Mouse (Mus musculus): Measurements from ENCODE around the gene Syt2.

Gene Syt2

GRCm38 (mm10) chr1:134650816-134651215 lies 4.3 kb downstream of the Syt2 start:
- CTCF ChIA-PET, result no interaction called here

GRCm38 (mm10) chr1:134651268-134651850 lies 4.9 kb downstream of the Syt2 start:
- CTCF ChIA-PET, result no interaction called here

- CTCF ChIA-PET, result no interaction called here
Measured at GRCm38 (mm10) chr1:134651851-134652398, 5.4 kb downstream of the Syt2 start.

DNA sequence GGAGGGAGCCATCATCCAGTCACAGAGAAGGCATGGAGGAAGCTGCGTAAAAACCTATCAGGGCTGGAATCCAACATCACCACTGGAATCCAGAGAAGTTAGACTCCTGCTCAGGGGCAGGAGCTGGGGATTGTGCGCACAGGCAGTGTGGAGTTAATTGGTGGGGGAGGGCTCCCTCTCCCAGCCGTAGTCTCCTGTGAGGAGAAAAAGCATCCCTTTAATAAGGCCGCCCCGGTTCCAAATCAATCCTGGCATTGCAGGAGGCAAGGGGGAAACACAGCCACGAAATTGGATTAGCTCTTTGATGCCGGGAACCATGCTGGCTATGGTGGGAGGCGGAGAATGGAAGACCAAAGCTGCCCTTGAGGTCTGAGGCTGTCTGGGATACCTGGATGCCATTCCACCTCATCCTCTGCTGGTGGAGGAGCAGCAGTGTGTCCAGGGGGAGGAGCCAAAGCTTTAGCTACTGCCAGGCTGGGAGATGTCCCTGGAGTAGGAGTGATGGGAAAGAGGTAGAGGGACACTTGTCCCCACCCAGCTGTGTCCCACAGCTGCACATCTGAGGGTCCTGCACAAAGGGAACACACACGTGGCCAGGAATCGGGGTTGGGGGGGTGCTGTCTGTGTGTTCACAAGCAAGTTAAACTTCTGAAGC lies 7.3 kb downstream of the Syt2 start:
- CTCF ChIA-PET, result interaction anchor here (0.7 kb wide), 1 partner anchor 153 kb away, joined by 3 read pairs; no protein-coding TSS in a partner anchor

- CTCF ChIA-PET, result no interaction called here
Measured at GRCm38 (mm10) chr1:134658841-134659240, 12.4 kb downstream of the Syt2 start.

- CTCF ChIA-PET, result no interaction called here
Measured at GRCm38 (mm10) chr1:134660163-134660562, 13.7 kb downstream of the Syt2 start.

GRCm38 (mm10) chr1:134671234-134672070 lies 25.0 kb downstream of the Syt2 start:
- CTCF ChIA-PET, result interaction anchor here (0.6 kb wide), 1 partner anchor 74 kb away, joined by 21 read pairs; no protein-coding TSS in a partner anchor

GRCm38 (mm10) chr1:134674312-134674711 lies 27.8 kb downstream of the Syt2 start:
- CTCF ChIA-PET, result interaction anchor here (0.8 kb wide), 1 partner anchor 9 kb away, joined by 3 read pairs; no protein-coding TSS in a partner anchor

- CTCF ChIA-PET, result interaction anchor here (0.5 to 0.6 kb wide), 2 partner anchors 30 to 83 kb away, joined by 3 to 15 read pairs; no protein-coding TSS in a partner anchor
Measured at GRCm38 (mm10) chr1:134679445-134679844, 33.0 kb downstream of the Syt2 start.

GRCm38 (mm10) chr1:134680617-134681016 lies 34.1 kb downstream of the Syt2 start:
- CTCF ChIA-PET, result interaction anchor here (0.5 kb wide), 1 partner anchor 1107 kb away, joined by 6 read pairs; no protein-coding TSS in a partner anchor

DNA sequence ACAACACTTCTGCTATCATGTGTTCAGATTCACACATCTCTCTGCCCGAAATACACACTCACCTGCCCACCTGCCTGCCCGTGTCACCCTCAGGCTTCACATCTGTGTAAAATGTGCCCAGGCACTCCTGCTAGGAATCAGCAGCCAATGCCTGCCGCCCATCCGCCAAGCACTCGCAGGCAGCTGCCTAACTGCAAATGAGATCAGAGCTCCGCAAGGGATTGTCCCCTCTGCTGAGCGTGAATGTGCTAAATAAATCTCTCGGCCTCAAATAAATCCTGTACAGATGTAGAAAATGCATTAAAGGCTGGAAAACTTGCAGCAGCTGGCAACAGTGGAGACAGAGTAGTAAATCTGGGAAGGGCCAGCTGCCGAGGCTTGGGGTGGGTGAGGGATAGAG lies 36.0 kb downstream of the Syt2 start:
- CTCF ChIA-PET, result no interaction called here

DNA sequence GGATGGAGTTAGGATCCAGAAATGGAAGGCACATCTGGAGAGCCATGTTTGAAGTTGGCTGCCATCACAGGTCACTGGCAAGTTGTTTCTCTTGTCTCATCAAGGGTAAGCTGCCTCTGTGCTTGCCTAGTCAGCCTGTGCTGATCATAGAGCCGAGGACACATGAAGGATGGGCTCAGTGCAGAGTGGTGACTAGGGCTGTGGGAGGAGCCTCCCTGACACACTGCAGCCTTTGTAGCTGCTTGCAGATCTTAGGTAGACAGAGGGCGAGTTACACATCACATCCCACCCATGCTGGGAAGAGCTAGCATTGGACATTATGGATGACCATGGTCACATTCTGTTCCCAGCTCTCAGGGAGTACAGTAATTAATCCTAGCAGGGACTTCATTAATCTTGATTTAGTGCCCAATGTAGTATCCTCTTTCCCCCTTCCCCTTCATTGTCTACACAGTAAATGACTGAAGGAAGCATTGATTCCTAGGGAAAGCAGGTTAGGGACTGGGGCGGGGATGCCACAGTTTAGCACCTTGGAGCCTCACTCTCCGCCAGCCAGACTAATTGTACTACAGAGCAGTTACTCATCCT lies 40.5 kb downstream of the Syt2 start:
- CTCF ChIA-PET, result no interaction called here

DNA sequence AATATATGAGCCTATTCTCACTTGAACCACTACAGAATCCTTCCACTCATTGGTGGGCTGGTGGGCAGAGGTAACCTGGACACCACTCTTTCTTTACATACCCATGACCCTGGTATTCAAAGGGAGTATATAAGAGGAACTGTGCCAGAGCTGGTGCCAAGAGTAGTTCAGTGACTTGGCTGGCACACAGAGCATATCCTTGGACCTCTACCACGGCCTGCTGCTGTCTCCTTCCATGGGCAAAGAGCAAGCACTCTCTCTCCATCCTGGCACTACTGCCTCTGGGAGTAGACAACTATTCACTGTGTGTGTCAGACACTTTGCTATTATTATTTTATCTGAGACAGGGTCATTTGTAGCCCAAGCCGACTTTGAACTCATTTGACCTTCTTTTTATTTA lies 49.8 kb downstream of the Syt2 start:
- CTCF ChIA-PET, result no interaction called here

DNA sequence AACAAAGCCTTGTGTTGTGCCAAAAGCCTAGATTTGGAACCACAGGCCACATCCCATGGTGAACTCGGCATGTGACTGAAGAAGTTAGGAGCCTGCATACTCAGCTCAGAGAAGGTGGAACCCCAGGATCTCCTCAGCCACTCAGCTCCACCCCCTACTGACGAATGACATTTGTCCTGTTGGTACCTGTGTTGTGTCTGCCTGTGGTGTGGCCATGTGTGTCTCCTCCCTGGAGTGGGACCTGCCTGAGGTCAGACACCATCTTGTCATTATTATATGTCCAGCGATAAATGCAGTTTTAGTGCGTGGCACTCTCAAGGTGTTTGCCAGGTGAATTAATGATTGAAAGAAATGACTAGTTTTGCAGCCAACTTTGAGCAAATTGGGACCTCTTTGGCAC lies 50.6 kb downstream of the Syt2 start:
- CTCF ChIA-PET, result no interaction called here

DNA sequence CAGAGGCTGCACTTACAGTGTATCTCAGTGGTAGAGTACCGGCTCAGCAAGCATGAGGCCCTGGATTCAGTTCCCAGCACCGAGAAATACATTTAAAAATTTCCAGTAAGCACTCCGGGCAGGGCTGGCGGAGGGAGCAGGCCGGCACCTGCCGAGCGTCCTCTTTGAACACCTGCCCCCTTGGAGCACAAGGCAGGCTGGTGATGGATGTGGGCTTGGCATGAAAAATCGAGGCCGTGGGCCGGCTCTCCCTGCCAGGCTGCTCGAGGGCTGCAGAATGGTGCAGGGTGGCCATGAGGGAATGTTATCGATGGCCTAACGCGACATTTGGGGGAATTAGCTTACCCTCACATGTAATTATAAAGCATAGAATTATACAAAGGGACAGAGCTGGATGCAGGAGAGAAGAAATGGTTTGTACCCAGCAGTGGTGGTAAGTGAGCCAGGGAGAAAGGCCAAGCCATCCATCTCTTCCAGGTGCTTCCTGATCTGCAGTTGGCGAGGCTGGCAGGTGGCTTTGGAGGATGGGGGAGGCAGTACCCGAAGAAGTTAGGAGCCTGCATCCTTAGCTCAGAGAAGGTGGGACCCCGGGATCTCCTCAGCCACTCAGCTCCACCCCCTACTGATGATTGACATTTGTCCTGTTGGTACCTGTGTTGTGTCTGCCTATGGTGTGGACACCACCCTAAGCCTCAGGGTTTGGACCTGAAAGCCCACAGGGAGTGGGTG lies 51.2 kb downstream of the Syt2 start:
- CTCF ChIA-PET, result no interaction called here

DNA sequence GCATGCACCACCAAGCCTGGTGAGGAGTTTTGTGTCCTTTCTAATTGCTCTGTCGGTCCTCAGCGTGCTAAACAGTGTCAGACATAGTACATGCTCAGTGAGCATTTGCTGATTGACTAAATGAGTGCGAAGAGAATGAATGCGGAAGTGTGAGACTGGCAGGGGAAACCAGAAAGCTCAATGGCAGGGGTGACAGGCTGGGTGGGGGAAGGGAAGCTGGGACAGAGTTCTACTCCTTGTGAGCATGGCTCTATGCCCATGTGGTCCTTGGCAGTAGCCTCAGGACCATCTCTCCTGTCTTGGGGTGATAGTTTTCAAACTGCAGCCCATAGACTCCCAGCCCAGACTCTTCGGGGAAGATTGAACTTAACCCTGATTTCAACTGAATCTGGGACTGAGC lies 52.0 kb downstream of the Syt2 start:
- CTCF ChIA-PET, result no interaction called here

DNA sequence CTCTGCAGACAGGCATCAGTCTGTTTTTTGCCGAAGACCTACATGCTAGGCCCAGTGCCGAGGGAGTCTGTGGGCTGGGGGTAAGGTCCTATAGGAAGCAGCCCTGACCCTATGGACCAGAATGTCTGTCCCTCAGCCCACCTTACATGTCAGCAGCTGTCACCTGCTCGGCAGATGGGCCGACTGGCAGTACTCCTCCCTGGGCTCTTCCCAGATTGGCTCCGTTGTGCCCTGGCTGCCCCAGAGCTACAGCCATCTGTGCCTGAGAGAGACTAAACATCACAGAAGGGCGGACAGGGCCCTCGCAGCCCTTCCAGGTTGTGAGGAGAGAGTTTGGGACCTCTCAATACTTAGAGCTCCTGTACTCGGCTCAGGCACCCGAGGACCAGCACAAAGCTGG lies 52.9 kb downstream of the Syt2 start:
- CTCF ChIA-PET, result interaction anchor here (0.6 kb wide), 1 partner anchor 1035 kb away, joined by 4 read pairs; no protein-coding TSS in a partner anchor

GRCm38 (mm10) chr1:134700151-134700550 lies 53.7 kb downstream of the Syt2 start:
- CTCF ChIA-PET, result interaction anchor here (0.7 kb wide), 1 partner anchor 1612 kb away, joined by 6 read pairs; no protein-coding TSS in a partner anchor

GRCm38 (mm10) chr1:134700634-134701033 lies 54.2 kb downstream of the Syt2 start:
- CTCF ChIA-PET, result interaction anchor here (0.7 kb wide), 1 partner anchor 1612 kb away, joined by 6 read pairs; no protein-coding TSS in a partner anchor

- CTCF ChIA-PET, result no interaction called here
Measured at GRCm38 (mm10) chr1:134701191-134701590, 54.7 kb downstream of the Syt2 start.

DNA sequence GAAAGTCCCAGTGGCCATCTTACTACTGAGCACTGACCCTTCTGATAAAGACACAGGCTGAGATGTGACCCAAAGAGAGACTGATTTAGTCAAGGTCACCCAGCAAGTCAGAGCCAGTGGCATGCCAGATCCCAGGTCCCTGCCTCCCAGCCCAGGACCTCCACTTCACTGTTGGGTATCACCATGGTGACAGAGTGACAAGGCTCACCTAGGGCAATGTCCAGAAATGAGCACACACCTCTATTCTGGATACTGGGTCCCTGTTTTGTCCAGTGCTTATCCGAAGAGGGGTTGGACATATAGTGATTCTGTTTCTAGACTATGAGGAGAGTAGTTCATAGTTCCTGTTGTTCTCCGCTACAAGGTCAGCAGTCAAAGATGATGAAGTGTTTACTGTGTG lies 56.8 kb downstream of the Syt2 start:
- CTCF ChIA-PET, result no interaction called here
